26 mouse cellular contexts compared by ENCODE assay signal in genomic region chr3:152881706-152882105, GRCm38 (mm10).
DNase-seq lines count a peak whose midpoint lies in the region; ATAC-seq and TF ChIP-seq lines count a peak whose summit lies in the region.
"Had no signal": no experiment of that assay in that cellular context is flagged by ENCODE, and none has a peak within 500 bp of the region (broad histone marks: within the 10 kb centered on the region; RNA-seq: fewer than 3 reads in every experiment).

No protein-coding gene starts in this region.

- H3K9me3 ChIP-seq in limb, embryonic 13.5 days: no peaks in the 10 kb centered on the region
- H3K9me3 ChIP-seq in limb, embryonic 14.5 days (ENCODE audit: control insufficient read depth, low read length): no peaks in the 10 kb centered on the region
- H3K9me3 ChIP-seq: embryonic facial prominence, embryonic 12.5 days; forebrain, embryonic 13.5 days; heart, embryonic 12.5 days; heart, embryonic 15.5 days; hindbrain, embryonic 10.5 days had no signal

- H3K36me3 ChIP-seq in limb, embryonic 13.5 days: no peaks in the 10 kb centered on the region
- no peaks in the 10 kb centered on the region for H3K36me3 ChIP-seq in limb, embryonic 14.5 days (ENCODE audit: control insufficient read depth, insufficient read depth, low read length)
- H3K36me3 ChIP-seq: embryonic facial prominence, embryonic 12.5 days; heart, embryonic 12.5 days; heart, embryonic 15.5 days; hindbrain, embryonic 10.5 days had no signal

- peaks cover 22% of the 10 kb centered on the region for H3K4me1 ChIP-seq in limb, embryonic 13.5 days
- H3K4me1 ChIP-seq in limb, embryonic 14.5 days (ENCODE audit: control insufficient read depth, insufficient read depth, low read length): peaks cover 6% of the 10 kb centered on the region; the same call in 1 of the 2 replicates

- H3K4me2 ChIP-seq in limb, embryonic 13.5 days (replicated peaks): no peak overlapping the region
- H3K4me2 ChIP-seq in limb, embryonic 14.5 days (replicated peaks; ENCODE audit: low read depth, low read length, severe bottlenecking): no peak overlapping the region
- H3K4me2 ChIP-seq: embryonic facial prominence, embryonic 12.5 days; forebrain, embryonic 13.5 days; heart, embryonic 12.5 days; heart, embryonic 15.5 days had no signal

- no peak overlapping the region for H3K9ac ChIP-seq in limb, embryonic 13.5 days
- no peak overlapping the region for H3K9ac ChIP-seq in limb, embryonic 14.5 days (ENCODE audit: low read depth, low read length, severe bottlenecking)
- H3K9ac ChIP-seq: embryonic facial prominence, embryonic 12.5 days; forebrain, embryonic 13.5 days; heart, embryonic 12.5 days; heart, embryonic 15.5 days had no signal

- peak; percentile 29; the same call in 1 of the 2 replicates for ATAC-seq in limb, embryonic 13.5 days (ENCODE audit: low FRiP score, low read depth)
- ATAC-seq in limb, embryonic 14.5 days (ENCODE audit: low FRiP score, low read depth): 0 out of 2 replicates have a peak, but pooled peaks have one; percentile 48
- ATAC-seq: CD4-positive, CD25-positive, alpha-beta regulatory T cell, adult 4 months; forebrain, embryonic 13.5 days; forebrain, embryonic 16.5 days; hindbrain, postnatal 0 days; inflammation-experienced regulatory T-cells, adult 6 months; intestine, embryonic 16.5 days had no signal

- no peak for TF ChIP-seq POLR2A in limb, embryonic 14.5 days (IDR thresholded peaks at IDR 0.05; ENCODE audit: borderline replicate concordance, extremely low read depth, insufficient read depth, insufficient read length)

- no peak for TF ChIP-seq CTCF in layer of hippocampus, adult 2 months (conservative IDR thresholded peaks at IDR 0.05)

- peak overlapping the region; percentile 70; the same call in 1 of the 2 replicates for H3K27ac ChIP-seq in layer of hippocampus, adult 2 months
- no peak overlapping the region for H3K27ac ChIP-seq in limb, embryonic 13.5 days
- no peak overlapping the region for H3K27ac ChIP-seq in limb, embryonic 14.5 days (replicated peaks; ENCODE audit: low read depth, low read length)
- H3K27ac ChIP-seq: embryonic facial prominence, embryonic 12.5 days; forebrain, embryonic 13.5 days; heart, embryonic 15.5 days; hindbrain, embryonic 10.5 days; hindbrain, postnatal 0 days had no signal

- 38% methylated on average over 4 of the region's 4 CpGs for WGBS in limb, embryonic 13.5 days
- WGBS in limb, embryonic 14.5 days: 36% methylated on average over 4 of the region's 4 CpGs

- DNase-seq in heart, adult 11 months: peak; percentile 74
- no peak for DNase-seq in heart, adult 9 months (ENCODE audit: low spot score in 2 of 2)
- no peak for DNase-seq in layer of hippocampus, adult 2 months (ENCODE audit: low spot score in 2 of 2)
- DNase-seq in layer of hippocampus, adult 18-20 months (ENCODE audit: low spot score in 2 of 2): no peak
- peak; percentile 63 for DNase-seq in limb, embryonic 14.5 days (ENCODE audit: low spot score)
- DNase-seq: adrenal gland, adult 2 months; adrenal gland, postnatal 14 days; cerebellum, adult 11 months; cerebellum, adult 2 months; cerebellum, postnatal 14 days; gastrocnemius, postnatal 10 days; gastrocnemius, postnatal 36 days; heart, postnatal 10 days; heart, postnatal 36 days had no signal

- H3K4me3 ChIP-seq in layer of hippocampus, adult 2 months: no peak overlapping the region
- H3K4me3 ChIP-seq in limb, embryonic 13.5 days: no peak overlapping the region
- no peak overlapping the region for H3K4me3 ChIP-seq in limb, embryonic 14.5 days (replicated peaks; ENCODE audit: low read length)
- H3K4me3 ChIP-seq: embryonic facial prominence, embryonic 12.5 days; erythroblast, embryonic 14.5 days; forebrain, embryonic 13.5 days; heart, embryonic 12.5 days; heart, embryonic 15.5 days; hindbrain, embryonic 10.5 days had no signal

- peaks cover 6% of the 10 kb centered on the region; the same call in 1 of the 2 replicates for H3K27me3 ChIP-seq in limb, embryonic 13.5 days
- H3K27me3 ChIP-seq in limb, embryonic 14.5 days (ENCODE audit: control insufficient read depth, insufficient read depth, low read length): no peaks in the 10 kb centered on the region
- H3K27me3 ChIP-seq: embryonic facial prominence, embryonic 12.5 days; forebrain, embryonic 13.5 days; heart, embryonic 12.5 days; heart, embryonic 15.5 days had no signal

Comparison
In these comparisons a context has a peak if more than half of its experiments do, and no peak if none do; other contexts are left out.
1. DNase-seq: peak in heart, adult 11 months (single experiment) and limb, embryonic 14.5 days (single experiment); none in heart, adult 9 months (0 of 2), layer of hippocampus, adult 2 months (0 of 2) and layer of hippocampus, adult 18-20 months (0 of 2).